Mouse (Mus musculus) frontal cortex, postnatal 10 days (tissue): ENCODE measurements around the gene Foxp1.

Experiments
- DNase-seq, 2 experiments: peaks; one replicate each; pipeline ENCODE4 v3.0.0; 2022; ENCODE audit warnings: low spot score in 2 of 2, mixed read lengths in 1 of 2

Foxp1 gene

DNA sequence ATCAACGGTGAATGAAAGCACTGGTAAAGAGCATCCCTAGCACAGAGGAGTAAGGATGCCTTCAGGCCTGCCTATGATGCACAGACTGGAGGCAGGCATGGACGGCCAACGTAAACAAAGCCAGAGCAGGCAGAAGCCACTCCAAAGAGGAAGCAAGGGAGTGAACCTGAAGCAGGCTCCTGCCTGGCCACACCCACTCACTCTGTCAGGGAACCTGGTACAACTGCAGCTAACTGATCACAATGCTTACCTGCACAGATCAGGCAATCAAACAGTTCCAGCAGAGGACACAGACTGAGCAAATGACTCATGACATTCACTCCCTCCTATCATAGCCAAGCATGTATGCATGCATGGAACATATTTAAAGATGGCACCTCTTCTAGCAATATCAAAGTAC, 237.5 kb downstream of the Foxp1 start:
- DNase-seq = no peak

DNA sequence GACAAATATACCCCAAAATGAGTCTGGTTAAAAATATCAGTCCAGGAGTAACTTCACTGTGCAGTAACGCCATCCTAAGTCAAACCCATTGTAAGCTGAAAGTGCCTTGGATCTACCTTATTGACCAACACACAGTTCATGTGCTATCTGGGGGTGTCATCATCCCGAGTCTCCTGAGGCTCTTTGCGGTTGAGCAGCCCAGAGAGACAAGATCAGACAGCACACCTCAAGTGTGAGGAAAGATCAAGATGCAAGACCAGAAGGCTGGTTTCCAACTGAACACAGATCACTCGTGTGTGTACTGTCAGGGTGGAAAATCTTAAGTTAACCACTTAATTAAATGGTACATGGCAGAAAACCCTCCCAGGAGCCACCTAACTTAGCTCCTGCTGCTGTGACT, 238.5 kb downstream of the Foxp1 start:
- DNase-seq = no peak

- no peak for DNase-seq
These were observed 239.5 kb downstream of the Foxp1 start for GRCm38 (mm10) chr6:99282866-99283657.

- no peak for DNase-seq
These were observed 241.1 kb downstream of the Foxp1 start for GRCm38 (mm10) chr6:99281433-99281832.

DNA sequence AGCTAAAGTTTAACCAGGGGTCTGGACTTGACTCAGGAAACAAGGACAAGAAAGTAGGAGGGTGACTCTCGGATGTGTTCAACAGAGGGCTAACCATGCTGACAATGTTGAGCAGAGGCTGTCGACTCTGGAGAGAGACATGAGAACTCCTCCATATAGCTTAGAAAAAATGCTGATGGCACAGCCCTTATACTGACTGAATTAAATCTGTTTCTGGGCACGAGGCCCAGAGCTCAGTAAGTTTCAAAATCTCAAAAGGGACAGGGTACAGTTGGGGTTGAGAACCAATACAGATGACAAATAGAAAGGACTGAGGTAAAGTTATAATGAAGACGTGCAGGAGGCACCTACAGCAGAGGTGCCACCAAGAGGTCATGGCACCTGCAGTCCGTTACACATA, 241.9 kb downstream of the Foxp1 start:
- DNase-seq = no peak

DNA sequence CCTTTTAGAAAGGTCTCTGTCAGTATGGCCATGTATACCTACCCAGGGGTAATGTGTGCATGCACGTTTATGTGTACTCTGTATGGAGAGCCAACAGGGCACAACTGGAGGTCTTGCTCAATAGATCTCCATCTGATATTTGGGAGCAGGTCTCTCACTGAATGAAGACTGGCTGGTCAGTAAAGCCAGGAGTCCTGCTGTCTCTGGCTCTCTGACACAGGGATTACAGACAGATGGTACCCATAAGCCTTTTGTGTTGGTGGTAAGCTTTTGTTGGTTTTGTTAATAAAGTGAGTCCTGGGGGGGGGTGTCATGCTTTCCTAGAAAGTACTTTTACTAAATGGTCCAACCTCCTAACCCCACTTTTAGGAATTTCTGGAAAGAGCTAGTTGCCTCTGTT, 245.3 kb downstream of the Foxp1 start:
- no peak for DNase-seq

DNA sequence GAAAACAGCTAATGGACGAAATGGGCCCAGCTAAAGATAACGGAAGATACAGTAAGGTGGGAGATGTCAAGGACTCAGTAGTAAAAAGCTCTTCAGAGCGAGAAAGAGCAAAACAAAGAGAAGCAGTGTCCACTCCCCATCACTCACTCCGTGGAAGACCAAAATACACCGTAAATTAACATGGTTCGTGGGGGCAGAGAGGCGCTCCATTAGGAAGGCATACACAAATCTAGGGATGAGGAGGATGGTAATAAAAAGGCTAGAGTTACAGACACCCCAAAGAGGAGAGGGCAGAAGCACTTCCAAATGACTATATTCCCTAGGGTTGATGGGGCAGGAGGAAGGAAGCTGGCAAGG, 246.2 kb downstream of the Foxp1 start:
- DNase-seq = no peak

GRCm38 (mm10) chr6:99275381-99276296, 246.9 kb downstream of the Foxp1 start:
- no peak for DNase-seq

DNA sequence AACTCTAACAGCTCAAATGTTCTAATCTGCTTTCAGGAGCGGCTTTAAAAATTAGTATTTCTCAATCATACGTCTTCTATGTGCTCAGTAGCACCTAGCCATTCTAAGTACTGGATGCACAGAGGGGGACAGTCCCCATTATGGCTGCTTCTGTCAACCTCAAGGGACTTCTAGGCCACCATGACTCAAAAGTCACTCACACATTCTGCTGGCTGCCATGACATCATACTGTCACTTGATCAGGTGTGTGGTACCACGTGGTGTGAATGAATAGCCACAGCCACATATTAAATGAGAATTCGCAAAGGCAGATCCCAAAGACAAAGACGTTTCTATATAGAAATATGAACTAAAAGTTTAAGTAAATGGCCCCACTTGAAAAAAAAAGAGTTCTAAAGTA, 247.9 kb downstream of the Foxp1 start:
- DNase-seq = no peak

GRCm38 (mm10) chr6:99274222-99274621, 248.3 kb downstream of the Foxp1 start:
- DNase-seq = no peak

- no peak for DNase-seq
These were observed 249.3 kb downstream of the Foxp1 start for GRCm38 (mm10) chr6:99273177-99273576.

GRCm38 (mm10) chr6:99272174-99272573, 250.3 kb downstream of the Foxp1 start:
- DNase-seq = no peak

- no peak for DNase-seq
These were observed 250.8 kb downstream of the Foxp1 start for GRCm38 (mm10) chr6:99271741-99272140.

GRCm38 (mm10) chr6:99269921-99270320, 252.6 kb downstream of the Foxp1 start:
- DNase-seq = no peak

- no peak for DNase-seq
These were observed 254.1 kb downstream of the Foxp1 start for GRCm38 (mm10) chr6:99268171-99269061.

GRCm38 (mm10) chr6:99265945-99266656, 256.4 kb downstream of the Foxp1 start:
- no peak for DNase-seq

- no peak for DNase-seq
These were observed 257.3 kb downstream of the Foxp1 start for GRCm38 (mm10) chr6:99265173-99265572.

- DNase-seq = no peak
These were observed 258.1 kb downstream of the Foxp1 start for GRCm38 (mm10) chr6:99264192-99265093.

DNA sequence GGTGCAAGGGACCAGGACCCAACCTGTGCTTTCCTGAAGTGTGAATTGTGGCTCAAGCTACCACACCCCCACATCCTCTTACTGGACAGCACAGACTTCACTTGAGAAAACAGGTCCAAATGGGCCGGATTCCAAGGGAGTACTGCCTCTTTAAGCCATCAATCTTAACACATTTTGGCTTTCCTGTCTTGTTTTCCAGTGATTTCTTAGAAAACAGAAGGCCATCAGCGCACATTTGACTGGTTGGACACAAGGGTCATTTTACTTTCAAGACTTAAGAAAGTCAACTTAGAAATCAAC, 258.7 kb downstream of the Foxp1 start:
- no peak for DNase-seq
